Mouse (Mus musculus) brain, embryonic 14.5 days (tissue): Measurements from ENCODE around the gene Zfp646. TPM values are rescaled to one million over a fixed set of nuclear protein-coding genes. Genes with fewer than 3 reads are reported as not detected.
"Not testable (repeated sequence)": the region's sequence is repeated elsewhere in the genome, so short reads cannot be mapped to it uniquely, and the experiment has no call there.

Experiments used
- DNase-seq: peaks from one replicate; pipeline ENCODE4 v3.0.0-alpha.2; 2011; ENCODE audit warnings: low read depth
- CTCF ChIP-seq: fragments of 200-500 bp; IDR thresholded peaks from 2 replicates; pipeline ENCODE4 v1.5.1; 2012; ENCODE audit warnings: inconsistent platforms, mild to moderate bottlenecking, moderate library complexity, borderline replicate concordance; ENCODE audit not compliant: insufficient read depth, insufficient read length; ENCODE audit errors: extremely low read depth
- POLR2A ChIP-seq: fragments of 200-500 bp; IDR thresholded peaks from 2 replicates; pipeline ENCODE4 v1.6.1; 2012; ENCODE audit warnings: mild to moderate bottlenecking, inconsistent platforms, borderline replicate concordance; ENCODE audit not compliant: poor library complexity, insufficient read depth, insufficient read length, severe bottlenecking; ENCODE audit errors: extremely low read depth
- polyA plus RNA-seq: library from polyadenylated mRNA; depleted of rRNA; stranded (reverse); fragments of >200 nt; gene quantifications from 2 replicates; pipeline ENCODE4 v1.2.3, GENCODE M21; 2012

Gene Zfp646
- polyA plus RNA-seq, 1 experiment = 28.1 TPM

- no peak for DNase-seq
These were observed 11.2 kb downstream of the Zfp646 start for GRCm38 (mm10) chr7:127887191-127887590.

GRCm38 (mm10) chr7:127887781-127888180, 11.8 kb downstream of the Zfp646 start:
- no peak for DNase-seq
- TF ChIP-seq POLR2A (no peak), CTCF (no peak)

More at GRCm38 (mm10) chr7:127887191-127887590, 11.2 kb downstream of the Zfp646 start:
- TF ChIP-seq CTCF = no peak
- TF ChIP-seq POLR2A = no peak

- DNase-seq = no peak
- TF ChIP-seq POLR2A (no peak), CTCF (no peak)
These were observed 12.8 kb downstream of the Zfp646 start for GRCm38 (mm10) chr7:127888821-127889220.

- no peak for DNase-seq
- TF ChIP-seq CTCF = no peak
- TF ChIP-seq POLR2A = no peak
These were observed 14.8 kb downstream of the Zfp646 start, which contains the start of gene Prss53 for GRCm38 (mm10) chr7:127890798-127891197. TSS of gene Prss53 (minus strand) at chr7:127890970.

- TF ChIP-seq CTCF = no peak
- no peak for TF ChIP-seq POLR2A
- DNase-seq = no peak
These were observed 18.5 kb downstream of the Zfp646 start for GRCm38 (mm10) chr7:127894480-127894879.

- DNase-seq = peak; percentile 99
- peak; percentile 5; the same call in 1 of the 2 replicates for TF ChIP-seq POLR2A
- TF ChIP-seq CTCF = peak; percentile 25; the same call in 1 of the 2 replicates
These were observed 19.4 kb downstream of the Zfp646 start, which contains the start of the genes Gm21974 and Vkorc1 for GRCm38 (mm10) chr7:127895442-127895841. TSS of gene Gm21974 (minus strand) at chr7:127895454. TSS of gene Vkorc1 (minus strand) at chr7:127895617.

- DNase-seq = not testable (repeated sequence)
These were observed 19.9 kb downstream of the Zfp646 start for GRCm38 (mm10) chr7:127895891-127896290.

GRCm38 (mm10) chr7:127896384-127896783, 20.4 kb downstream of the Zfp646 start:
- peak; percentile 42 for DNase-seq
- TF ChIP-seq POLR2A (no peak), CTCF (peak; percentile 65; the same call in 1 of the 2 replicates)

- DNase-seq = no peak
- TF ChIP-seq POLR2A (no peak), CTCF (no peak)
These were observed 21.5 kb downstream of the Zfp646 start for GRCm38 (mm10) chr7:127897542-127897941.

- TF ChIP-seq POLR2A (no peak), CTCF (no peak)
These were observed 22.3 kb downstream of the Zfp646 start for GRCm38 (mm10) chr7:127898179-127898956.

GRCm38 (mm10) chr7:127899997-127900396, 24.0 kb downstream of the Zfp646 start:
- no peak for TF ChIP-seq CTCF
- no peak for TF ChIP-seq POLR2A
- no peak for DNase-seq

More at GRCm38 (mm10) chr7:127898179-127898956, 22.3 kb downstream of the Zfp646 start:
- no peak for DNase-seq

- TF ChIP-seq CTCF (no peak), POLR2A (no peak)
- no peak for DNase-seq
These were observed 25.8 kb downstream of the Zfp646 start for GRCm38 (mm10) chr7:127901772-127902171.

GRCm38 (mm10) chr7:127903971-127904796, 28.2 kb downstream of the Zfp646 start, which contains the start of gene Bckdk:
TSS of gene Bckdk (plus strand) at chr7:127904082.
- TF ChIP-seq CTCF (peak; percentile 12; the same call in 1 of the 2 replicates), POLR2A (peak; percentile 59; the same call in 1 of the 2 replicates)

More at GRCm38 (mm10) chr7:127903971-127904796, 28.2 kb downstream of the Zfp646 start, which contains the start of gene Bckdk:
- peak; percentile 90 for DNase-seq
